Mouse (Mus musculus) C2C12 (cell line): ENCODE data around the gene Gm20388. TPM values are rescaled to one million over a fixed set of nuclear protein-coding genes. Genes with fewer than 3 reads are reported as not detected.

Experiments
- H3K27me3 ChIP-seq: one replicate; pipeline ENCODE4 v1.6.1; 2011; ENCODE audit not compliant: control insufficient read depth, insufficient read depth, insufficient read length
- H3K36me3 ChIP-seq: one replicate; pipeline ENCODE4 v1.6.1; 2011; ENCODE audit not compliant: control insufficient read depth, insufficient read depth
- H3K4me3 ChIP-seq: one replicate; pipeline ENCODE4 v1.5.1; 2011; ENCODE audit warnings: mild to moderate bottlenecking, control low read depth; ENCODE audit not compliant: poor library complexity, insufficient read depth, severe bottlenecking
- H3K79me2 ChIP-seq: one replicate; pipeline ENCODE4 v1.6.1; 2011; ENCODE audit not compliant: control insufficient read depth, insufficient read depth
- H3K79me3 ChIP-seq: one replicate; pipeline ENCODE4 v1.6.1; 2011; ENCODE audit warnings: low read depth, control low read depth
- H3ac ChIP-seq: one replicate; pipeline ENCODE3; 2011; ENCODE audit warnings: low read depth; ENCODE audit not compliant: control insufficient read depth, insufficient read length
- CEBPB ChIP-seq: IDR thresholded peaks from one replicate; pipeline ENCODE4 v1.6.1; 2011; ENCODE audit warnings: low read depth, mild to moderate bottlenecking, control low read depth, moderate library complexity
- CTCF ChIP-seq: IDR thresholded peaks from one replicate; pipeline ENCODE4 v1.5.1; 2011; ENCODE audit not compliant: control insufficient read depth, insufficient read depth, insufficient read length
- FOSL1 ChIP-seq: IDR thresholded peaks from one replicate; pipeline ENCODE4 v1.8.0; 2011; ENCODE audit warnings: mild to moderate bottlenecking, low read length; ENCODE audit not compliant: poor library complexity, insufficient read depth, severe bottlenecking
- MAX ChIP-seq: IDR thresholded peaks from one replicate; pipeline ENCODE4 v1.6.1; 2011; ENCODE audit warnings: mild to moderate bottlenecking, control low read depth
- MYOD1 ChIP-seq: IDR thresholded peaks from one replicate; pipeline ENCODE4 v1.6.1; 2011; ENCODE audit warnings: low read depth; ENCODE audit not compliant: control insufficient read depth, insufficient read length
- MYOG ChIP-seq: IDR thresholded peaks from one replicate; pipeline ENCODE4 v1.6.1; 2011; ENCODE audit not compliant: control insufficient read depth, insufficient read length; ENCODE audit errors: extremely low read depth
- USF1 ChIP-seq: IDR thresholded peaks from one replicate; pipeline ENCODE4 v1.6.1; 2011; ENCODE audit warnings: low read depth, mild to moderate bottlenecking, control low read depth, moderate library complexity
- polyA plus RNA-seq: library from polyadenylated mRNA; unstranded; fragments of >200 nt; fragmentation: generic; extraction: Trizol; gene quantifications from one replicate; pipeline ENCODE4 v1.2.1, GENCODE M21; 2012; ENCODE audit warnings: missing spikeins

Gene Gm20388
- polyA plus RNA-seq, 1 experiment, result 15.0 TPM

GRCm38 (mm10) chr8:120050376-120050775 is 139.7 kb downstream of the Gm20388 start:
- no peaks in the 10 kb centered on the region for H3K79me2 ChIP-seq

GRCm38 (mm10) chr8:120051006-120051405 is 140.4 kb downstream of the Gm20388 start:
- Histone ChIP-seq H3K36me3 (no peaks in the 10 kb centered on the region), H3ac (no peak overlapping the region), H3K79me2 (no peaks in the 10 kb centered on the region), H3K27me3 (peaks cover 4% of the 10 kb centered on the region), H3K79me3 (no peaks in the 10 kb centered on the region), H3K4me3 (no peak overlapping the region)
- TF ChIP-seq MYOG (no peak), MAX (no peak), FOSL1 (peak; percentile 34), MYOD1 (no peak), CEBPB (no peak), CTCF (no peak), USF1 (no peak)

More at GRCm38 (mm10) chr8:120050376-120050775, 139.7 kb downstream of the Gm20388 start:
- Histone ChIP-seq H3K27me3 (peaks cover 4% of the 10 kb centered on the region), H3K79me3 (no peaks in the 10 kb centered on the region), H3ac (no peak overlapping the region), H3K4me3 (no peak overlapping the region), H3K36me3 (no peaks in the 10 kb centered on the region)
- TF ChIP-seq MAX, result no peak
- no peak for TF ChIP-seq FOSL1
- TF ChIP-seq MYOG, result no peak
- no peak for TF ChIP-seq USF1
- TF ChIP-seq MYOD1, result no peak

- Histone ChIP-seq H3K36me3 (no peaks in the 10 kb centered on the region), H3ac (no peak overlapping the region), H3K4me3 (no peak overlapping the region), H3K27me3 (peaks cover 4% of the 10 kb centered on the region), H3K79me2 (no peaks in the 10 kb centered on the region), H3K79me3 (no peaks in the 10 kb centered on the region)
- TF ChIP-seq MYOG, result no peak
- no peak for TF ChIP-seq FOSL1
- no peak for TF ChIP-seq CTCF
- no peak for TF ChIP-seq CEBPB
- TF ChIP-seq MYOD1, result no peak
- TF ChIP-seq MAX, result no peak
- TF ChIP-seq USF1, result no peak
Observed at GRCm38 (mm10) chr8:120051908-120052307, 141.3 kb downstream of the Gm20388 start.

GRCm38 (mm10) chr8:120052318-120052717 is 141.7 kb downstream of the Gm20388 start:
- no peaks in the 10 kb centered on the region for H3K79me3 ChIP-seq
- H3K27me3 ChIP-seq, result peaks cover 4% of the 10 kb centered on the region
- H3K4me3 ChIP-seq, result no peak overlapping the region
- H3ac ChIP-seq, result no peak overlapping the region
- H3K79me2 ChIP-seq, result no peaks in the 10 kb centered on the region
- TF ChIP-seq MYOD1 (no peak), CEBPB (no peak), CTCF (no peak)
- H3K36me3 ChIP-seq, result no peaks in the 10 kb centered on the region

GRCm38 (mm10) chr8:120054833-120055232 is 144.2 kb downstream of the Gm20388 start:
- TF ChIP-seq MAX (no peak), CEBPB (no peak), USF1 (no peak), FOSL1 (no peak), CTCF (no peak), MYOG (no peak), MYOD1 (no peak)
- no peak overlapping the region for H3ac ChIP-seq
- H3K79me2 ChIP-seq, result no peaks in the 10 kb centered on the region
- H3K36me3 ChIP-seq, result no peaks in the 10 kb centered on the region
- peaks cover 6% of the 10 kb centered on the region for H3K27me3 ChIP-seq
- H3K4me3 ChIP-seq, result no peak overlapping the region
- no peaks in the 10 kb centered on the region for H3K79me3 ChIP-seq

- Histone ChIP-seq H3ac (no peak overlapping the region), H3K36me3 (no peaks in the 10 kb centered on the region), H3K27me3 (peaks cover 6% of the 10 kb centered on the region), H3K4me3 (no peak overlapping the region), H3K79me2 (no peaks in the 10 kb centered on the region), H3K79me3 (no peaks in the 10 kb centered on the region)
- TF ChIP-seq CTCF (no peak), USF1 (no peak), MYOG (no peak), FOSL1 (no peak), MYOD1 (no peak), MAX (no peak), CEBPB (no peak)
Observed at GRCm38 (mm10) chr8:120057078-120057477, 146.4 kb downstream of the Gm20388 start.
